Mouse (Mus musculus): ENCODE data around the gene Nsun2. TPM values are rescaled to one million over a fixed set of nuclear protein-coding genes. Genes with fewer than 3 reads are reported as not detected.
"Not testable (repeated sequence)": the region's sequence is repeated elsewhere in the genome, so short reads cannot be mapped to it uniquely, and the experiment has no call there.

Gene Nsun2
- total and polyA plus RNA-seq, 3 experiments, result 29.3 to 47.9 (median 40.4) TPM

DNA sequence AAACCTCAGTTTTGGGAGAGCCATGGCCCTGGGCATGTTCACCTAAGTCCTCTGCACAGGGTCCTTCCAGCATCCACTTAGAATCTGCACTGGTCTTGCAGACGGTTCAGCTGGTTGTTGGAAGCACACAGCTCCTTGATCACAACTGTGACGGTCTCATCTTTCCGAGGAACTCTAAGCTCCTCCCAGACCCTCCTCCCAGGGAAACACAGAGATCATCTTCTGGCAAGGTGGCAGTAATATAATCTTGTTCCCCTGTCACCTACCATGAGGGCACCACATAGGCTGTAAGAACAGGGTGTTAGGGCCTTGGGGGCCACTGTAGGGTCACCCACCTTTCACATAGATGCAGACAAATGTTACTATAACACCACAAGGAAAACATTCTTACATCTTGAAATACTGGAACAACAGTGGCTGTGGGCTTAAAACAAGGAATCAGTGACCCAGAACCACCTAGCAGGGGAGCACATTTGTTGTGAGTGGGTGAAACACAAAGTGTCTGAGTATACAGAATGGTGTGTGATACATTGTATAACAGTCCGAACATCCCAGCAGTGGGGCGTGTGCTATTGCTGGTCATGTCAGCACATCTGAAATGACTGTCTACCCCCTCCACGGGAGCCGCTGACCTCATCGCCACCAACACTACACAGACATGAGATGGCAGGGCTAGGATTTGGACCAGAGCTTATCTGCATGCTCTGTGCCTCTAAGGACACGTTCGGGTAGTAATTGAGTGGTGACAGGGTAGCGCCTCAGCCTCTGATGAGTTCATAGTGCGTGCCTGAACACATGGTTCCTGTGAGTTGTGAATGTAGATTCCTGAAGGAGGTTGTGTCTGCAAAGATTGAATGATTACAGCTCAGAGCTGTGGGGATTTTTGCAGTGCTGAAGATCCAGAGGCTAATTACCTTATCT, 29.4 kb downstream of the Nsun2 start:
- TF ChIP-seq EP300 (IDR thresholded peaks at IDR 0.05; ENCODE audit: insufficient read depth, low read depth, low read length), result peak; percentile 94
- no peak for TF ChIP-seq CTCF (IDR thresholded peaks at IDR 0.05)
- no peak for TF ChIP-seq POLR2A (IDR thresholded peaks at IDR 0.05; ENCODE audit: insufficient read depth, low read depth, low read length)
- peak in 1 of 2 experiments; percentile 68 for DNase-seq
- no peak overlapping the region for H3K27ac ChIP-seq
- WGBS, result 31% methylated on average over 12 of the region's 12 CpGs
- intact Hi-C loops (cut with DNase I), result no loop called here
- H3K79me2 ChIP-seq (replicated peaks; ENCODE audit: control insufficient read depth, insufficient read depth, low read length), result no peaks in the 10 kb centered on the region
- H3K27me3 ChIP-seq (ENCODE audit: control insufficient read depth, insufficient read depth, low read length), result no peaks in the 10 kb centered on the region; the same call in 1 of the 2 replicates
- H3K9ac ChIP-seq (ENCODE audit: low read depth, low read length), result no peak overlapping the region
- H3K4me3 ChIP-seq, result no peak overlapping the region
- no peaks in the 10 kb centered on the region for H3K36me3 ChIP-seq (ENCODE audit: control insufficient read depth, insufficient read depth, low read length)
- peaks cover 9% of the 10 kb centered on the region; the same call in 1 of the 2 replicates for H3K4me1 ChIP-seq (ENCODE audit: control insufficient read depth, insufficient read depth, low read length)

DNA sequence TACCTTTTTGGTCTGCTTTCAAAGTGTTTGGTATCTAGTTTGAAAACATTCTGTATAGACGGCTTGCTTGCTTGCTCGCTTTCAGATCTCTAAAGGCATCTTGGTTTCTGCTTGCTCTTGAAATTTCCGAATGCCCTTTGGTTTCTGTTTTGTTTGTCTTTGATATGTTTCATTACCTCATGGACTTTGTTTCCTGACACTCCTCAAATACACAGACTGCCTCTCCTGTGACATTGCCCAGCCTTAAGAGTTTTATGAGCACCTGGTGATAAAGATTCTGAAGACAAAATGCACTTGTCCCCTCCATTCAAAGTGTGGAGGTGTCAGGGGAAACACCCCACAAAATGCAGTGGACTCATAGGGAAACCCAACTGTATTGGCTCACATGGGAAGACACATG, 30.4 kb downstream of the Nsun2 start:
- WGBS, result 52% methylated on average over 3 of the region's 3 CpGs
- Histone ChIP-seq H3K4me3 (no peak overlapping the region), H3K27me3 (ENCODE audit: control insufficient read depth, insufficient read depth, low read length) (no peaks in the 10 kb centered on the region; the same call in 1 of the 2 replicates), H3K4me1 (ENCODE audit: control insufficient read depth, insufficient read depth, low read length) (peaks cover 6% of the 10 kb centered on the region; the same call in 1 of the 2 replicates), H3K27ac (no peak overlapping the region), H3K9ac (ENCODE audit: low read depth, low read length) (no peak overlapping the region), H3K36me3 (ENCODE audit: control insufficient read depth, insufficient read depth, low read length) (no peaks in the 10 kb centered on the region), H3K79me2 (replicated peaks; ENCODE audit: control insufficient read depth, insufficient read depth, low read length) (no peaks in the 10 kb centered on the region)
- TF ChIP-seq POLR2A (IDR thresholded peaks at IDR 0.05; ENCODE audit: insufficient read depth, low read depth, low read length), result no peak
- no peak for TF ChIP-seq CTCF (IDR thresholded peaks at IDR 0.05)
- TF ChIP-seq EP300 (IDR thresholded peaks at IDR 0.05; ENCODE audit: insufficient read depth, low read depth, low read length), result no peak
- intact Hi-C loops (cut with DNase I), result no loop called here
- no peak for DNase-seq

DNA sequence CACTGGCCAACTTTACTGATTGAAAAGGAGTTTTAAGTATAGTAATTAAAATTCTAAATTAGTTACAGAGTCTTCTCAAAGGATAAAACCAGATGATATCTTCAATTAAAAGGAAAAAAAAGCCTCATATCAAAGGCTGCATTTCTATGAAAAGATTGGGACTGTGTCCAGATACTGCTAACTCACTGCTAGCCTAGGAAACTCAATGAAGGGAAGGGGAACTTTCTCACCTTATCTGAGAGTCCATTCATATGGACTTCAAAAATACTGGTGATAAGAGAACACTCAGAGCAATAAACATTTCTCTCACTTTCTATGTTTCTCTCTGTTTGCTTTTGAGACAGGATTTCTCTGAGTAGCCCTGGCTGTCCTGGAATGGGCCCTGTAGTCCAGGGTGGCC, 31.0 kb downstream of the Nsun2 start:
- H3K9ac ChIP-seq (ENCODE audit: low read depth, low read length), result no peak overlapping the region
- H3K27ac ChIP-seq, result no peak overlapping the region
- TF ChIP-seq EP300 (IDR thresholded peaks at IDR 0.05; ENCODE audit: insufficient read depth, low read depth, low read length) (no peak), CTCF (IDR thresholded peaks at IDR 0.05) (no peak), POLR2A (IDR thresholded peaks at IDR 0.05; ENCODE audit: insufficient read depth, low read depth, low read length) (no peak)
- no peaks in the 10 kb centered on the region for H3K36me3 ChIP-seq (ENCODE audit: control insufficient read depth, insufficient read depth, low read length)
- H3K4me1 ChIP-seq (ENCODE audit: control insufficient read depth, insufficient read depth, low read length), result peaks cover 5% of the 10 kb centered on the region; the same call in 1 of the 2 replicates
- H3K27me3 ChIP-seq (ENCODE audit: control insufficient read depth, insufficient read depth, low read length), result no peaks in the 10 kb centered on the region; the same call in 1 of the 2 replicates
- DNase-seq, result no peak
- intact Hi-C loops (cut with DNase I), result no loop called here
- no peak overlapping the region for H3K4me3 ChIP-seq
- no peaks in the 10 kb centered on the region for H3K79me2 ChIP-seq (replicated peaks; ENCODE audit: control insufficient read depth, insufficient read depth, low read length)

DNA sequence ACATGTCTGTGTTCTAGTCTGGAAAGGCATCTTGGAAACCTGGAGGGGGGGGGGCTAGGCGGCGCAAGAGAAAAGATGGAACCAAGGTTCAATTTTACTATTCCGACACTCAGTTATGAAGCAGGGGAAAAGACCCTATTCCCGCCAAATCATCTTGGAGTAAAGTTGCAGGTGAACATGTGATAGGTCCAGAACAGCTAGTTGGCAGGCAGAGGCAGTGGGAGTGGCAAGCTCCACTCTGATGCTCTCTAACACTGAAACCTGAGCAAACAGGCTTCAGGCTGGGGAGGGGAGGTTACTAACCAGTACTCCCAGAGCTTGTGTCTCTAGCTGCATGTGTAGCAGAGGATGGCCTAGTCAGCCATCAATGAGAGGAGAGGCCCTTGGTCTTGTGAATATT, 31.9 kb downstream of the Nsun2 start:
- intact Hi-C loops (cut with DNase I); H3K4me1 ChIP-seq (ENCODE audit: control insufficient read depth, insufficient read depth, low read length); H3K4me3 ChIP-seq; H3K27me3 ChIP-seq (ENCODE audit: control insufficient read depth, insufficient read depth, low read length); H3K79me2 ChIP-seq (replicated peaks; ENCODE audit: control insufficient read depth, insufficient read depth, low read length); H3K9ac ChIP-seq (ENCODE audit: low read depth, low read length); DNase-seq; H3K27ac ChIP-seq; H3K36me3 ChIP-seq (ENCODE audit: control insufficient read depth, insufficient read depth, low read length): not testable (repeated sequence)
- WGBS, result 90% methylated on average over 4 of the region's 4 CpGs

DNA sequence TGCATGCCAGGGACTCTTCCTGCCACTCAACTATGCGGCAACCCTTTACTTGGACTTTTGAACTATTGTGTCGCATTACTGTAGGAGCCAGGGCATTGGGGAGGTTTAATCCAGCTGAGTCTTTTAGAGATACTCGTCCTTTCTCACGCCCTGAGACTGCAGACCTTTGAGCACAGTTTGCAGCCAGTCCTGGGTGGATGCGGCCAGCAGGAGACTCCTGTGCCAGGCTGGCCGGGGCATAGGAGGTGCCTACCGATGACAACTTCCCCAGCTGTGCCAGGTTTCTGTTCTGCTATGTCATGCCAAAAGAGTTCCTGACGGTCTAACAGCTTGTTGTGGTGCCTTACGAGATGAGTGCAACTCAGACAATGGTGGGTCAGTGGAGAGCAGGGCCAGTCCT, 35.7 kb downstream of the Nsun2 start:
- TF ChIP-seq POLR2A (IDR thresholded peaks at IDR 0.05; ENCODE audit: insufficient read depth, low read depth, low read length) (no peak), CTCF (IDR thresholded peaks at IDR 0.05) (0 out of 2 replicates have a peak, but pooled peaks have one; percentile 2)
- Histone ChIP-seq H3K27me3 (ENCODE audit: control insufficient read depth, insufficient read depth, low read length) (no peaks in the 10 kb centered on the region), H3K27ac (no peak overlapping the region), H3K4me3 (no peak overlapping the region), H3K79me2 (replicated peaks; ENCODE audit: control insufficient read depth, insufficient read depth, low read length) (no peaks in the 10 kb centered on the region), H3K36me3 (ENCODE audit: control insufficient read depth, insufficient read depth, low read length) (no peaks in the 10 kb centered on the region), H3K9ac (ENCODE audit: low read depth, low read length) (no peak overlapping the region), H3K4me1 (ENCODE audit: control insufficient read depth, insufficient read depth, low read length) (no peaks in the 10 kb centered on the region)
- peak in 1 of 2 experiments; percentile 45 for DNase-seq
- 62% methylated on average over 9 of the region's 9 CpGs for WGBS
- intact Hi-C loops (cut with DNase I), result no loop called here

DNA sequence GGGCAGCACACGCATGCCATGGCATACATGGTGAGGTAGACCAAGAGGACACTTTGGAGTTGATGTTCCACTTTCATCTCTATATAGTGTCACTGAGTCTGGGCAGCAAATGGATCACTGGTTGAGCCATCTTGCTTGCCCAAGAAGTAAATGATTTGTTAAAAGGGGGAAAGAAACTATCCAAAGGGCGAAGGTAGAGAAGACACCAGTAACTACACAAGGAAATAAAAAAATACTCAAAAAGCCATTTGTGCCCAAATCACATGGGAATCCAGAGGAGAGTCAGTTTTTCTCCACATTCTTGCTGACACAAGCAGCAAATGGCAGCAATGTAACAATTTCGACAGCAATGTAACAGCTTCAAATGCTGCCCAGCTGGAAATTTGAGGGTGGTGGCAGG, 39.0 kb downstream of the Nsun2 start:
- 90% methylated on average over 3 of the region's 3 CpGs for WGBS
- TF ChIP-seq POLR2A (IDR thresholded peaks at IDR 0.05; ENCODE audit: insufficient read depth, low read depth, low read length) (no peak), EP300 (IDR thresholded peaks at IDR 0.05; ENCODE audit: insufficient read depth, low read depth, low read length) (no peak), CTCF (IDR thresholded peaks at IDR 0.05) (no peak)
- Histone ChIP-seq H3K27ac (no peak overlapping the region), H3K4me1 (ENCODE audit: control insufficient read depth, insufficient read depth, low read length) (no peaks in the 10 kb centered on the region), H3K27me3 (ENCODE audit: control insufficient read depth, insufficient read depth, low read length) (no peaks in the 10 kb centered on the region), H3K9ac (ENCODE audit: low read depth, low read length) (no peak overlapping the region), H3K36me3 (ENCODE audit: control insufficient read depth, insufficient read depth, low read length) (no peaks in the 10 kb centered on the region), H3K4me3 (no peak overlapping the region), H3K79me2 (replicated peaks; ENCODE audit: control insufficient read depth, insufficient read depth, low read length) (no peaks in the 10 kb centered on the region)
- no peak for DNase-seq
- intact Hi-C loops (cut with DNase I), result no loop called here
